Mouse (Mus musculus) retina, embryonic 14.5 days (tissue): Measurements from ENCODE around the gene Ints5.

Experiments
- DNase-seq: peaks from one replicate; pipeline ENCODE4 v3.0.0-alpha.2; 2015; ENCODE audit warnings: low spot score

The Ints5 gene

GRCm38 (mm10) chr19:8929224-8930088 is 36.7 kb downstream of the Ints5 start, which contains the start of the genes Rom1 and Eml3:
TSS of gene Rom1 (minus strand) at chr19:8929356.
TSS of gene Eml3 (plus strand) at chr19:8929552.
- peak; percentile 77 for DNase-seq

- no peak for DNase-seq
Measured at GRCm38 (mm10) chr19:8930117-8930516, 37.3 kb downstream of the Ints5 start.

- DNase-seq: no peak
Measured at GRCm38 (mm10) chr19:8930771-8931170, 38.0 kb downstream of the Ints5 start.

- DNase-seq: no peak
Measured at GRCm38 (mm10) chr19:8936736-8937135, 43.9 kb downstream of the Ints5 start.

GRCm38 (mm10) chr19:8940526-8941133 is 47.8 kb downstream of the Ints5 start:
- DNase-seq: no peak

- DNase-seq: no peak
Measured at GRCm38 (mm10) chr19:8941136-8941514, 48.3 kb downstream of the Ints5 start.

- peak; percentile 98 for DNase-seq
Measured at GRCm38 (mm10) chr19:8941515-8942217, 48.9 kb downstream of the Ints5 start, which contains the start of gene Mta2. TSS of gene Mta2 (plus strand) at chr19:8941875.

- DNase-seq: no peak
Measured at GRCm38 (mm10) chr19:8942276-8942964, 49.6 kb downstream of the Ints5 start.

- no peak for DNase-seq
Measured at GRCm38 (mm10) chr19:8943047-8943446, 50.2 kb downstream of the Ints5 start.

- no peak for DNase-seq
Measured at GRCm38 (mm10) chr19:8944062-8944461, 51.3 kb downstream of the Ints5 start.

- DNase-seq: peak; percentile 85
Measured at GRCm38 (mm10) chr19:8944750-8945149, 51.9 kb downstream of the Ints5 start.

- DNase-seq: no peak
Measured at GRCm38 (mm10) chr19:8945251-8945650, 52.4 kb downstream of the Ints5 start.

- no peak for DNase-seq
Measured at GRCm38 (mm10) chr19:8946929-8947328, 54.1 kb downstream of the Ints5 start.
